Mouse (Mus musculus) adrenal gland, adult 8-10 months (tissue): ENCODE data around the gene Arid4b. TPM values are rescaled to one million over a fixed set of nuclear protein-coding genes. Genes with fewer than 3 reads are reported as not detected.

Experiments
- DNase-seq: peaks from one replicate; pipeline ENCODE4 v3.0.0; 2022
- total RNA-seq, 4 experiments: library from RNA; stranded (reverse); gene quantifications; 2 replicates each; pipeline ENCODE4 v1.2.4; 2022

Arid4b gene
- total RNA-seq, 4 experiments from 2014 or later = 35.2 to 54.4 (median 42.0) TPM

DNA sequence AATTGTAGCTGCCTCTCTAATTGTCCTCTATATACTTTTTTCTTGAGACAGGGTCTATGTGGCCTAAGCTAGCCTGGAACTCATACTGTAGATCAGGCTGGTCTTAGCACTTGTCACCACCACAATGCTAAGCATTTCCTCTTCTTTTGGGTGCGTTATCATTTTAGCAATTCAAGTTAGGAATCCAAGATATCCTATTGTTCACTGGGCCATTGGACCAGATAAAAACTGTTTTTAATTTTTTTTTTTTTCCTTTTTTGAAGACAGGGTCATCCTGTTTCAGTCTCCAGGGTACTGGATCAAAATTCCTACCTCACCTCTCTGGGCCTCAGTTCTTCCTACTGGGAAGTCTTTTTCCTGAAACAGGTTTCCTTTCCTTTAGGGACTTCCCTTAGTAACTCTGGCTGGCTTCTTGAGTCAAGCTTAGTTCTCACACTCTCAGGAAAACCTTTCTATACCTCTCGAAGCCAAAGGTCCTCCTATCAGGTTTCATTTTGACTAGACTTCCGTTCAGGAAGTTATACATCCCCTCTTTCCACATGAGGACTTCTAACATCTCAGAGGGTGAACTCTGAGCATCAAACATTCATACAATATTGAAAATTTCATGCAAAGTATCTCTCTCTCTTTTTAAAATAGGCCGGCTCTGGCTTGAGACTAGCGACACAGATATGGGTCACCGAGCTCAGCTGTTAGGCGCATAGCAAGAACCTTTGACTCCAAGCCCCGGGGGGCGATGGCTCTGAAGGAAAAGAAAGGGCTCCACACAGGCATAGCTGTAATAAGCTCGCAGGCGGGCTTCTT, 621 bp upstream of the Arid4b start:
- DNase-seq = no peak

DNA sequence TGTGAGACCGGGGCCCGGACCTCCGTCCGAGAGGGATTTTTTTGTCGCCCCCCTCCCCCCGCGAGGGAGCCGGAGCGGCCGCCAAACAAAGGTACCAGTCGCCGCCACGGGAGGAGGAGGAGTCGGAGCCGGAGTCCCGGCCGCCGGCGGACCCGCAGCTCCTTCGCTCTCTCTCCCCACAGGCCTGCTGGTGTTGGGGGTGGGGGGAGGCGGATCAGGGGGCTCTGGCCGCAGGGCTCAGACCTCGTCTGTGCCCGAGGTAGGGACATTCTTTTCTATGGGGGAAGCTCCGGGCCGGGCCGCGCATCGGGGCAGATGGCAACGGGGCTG, 875 bp downstream of the Arid4b start:
- no peak for DNase-seq

DNA sequence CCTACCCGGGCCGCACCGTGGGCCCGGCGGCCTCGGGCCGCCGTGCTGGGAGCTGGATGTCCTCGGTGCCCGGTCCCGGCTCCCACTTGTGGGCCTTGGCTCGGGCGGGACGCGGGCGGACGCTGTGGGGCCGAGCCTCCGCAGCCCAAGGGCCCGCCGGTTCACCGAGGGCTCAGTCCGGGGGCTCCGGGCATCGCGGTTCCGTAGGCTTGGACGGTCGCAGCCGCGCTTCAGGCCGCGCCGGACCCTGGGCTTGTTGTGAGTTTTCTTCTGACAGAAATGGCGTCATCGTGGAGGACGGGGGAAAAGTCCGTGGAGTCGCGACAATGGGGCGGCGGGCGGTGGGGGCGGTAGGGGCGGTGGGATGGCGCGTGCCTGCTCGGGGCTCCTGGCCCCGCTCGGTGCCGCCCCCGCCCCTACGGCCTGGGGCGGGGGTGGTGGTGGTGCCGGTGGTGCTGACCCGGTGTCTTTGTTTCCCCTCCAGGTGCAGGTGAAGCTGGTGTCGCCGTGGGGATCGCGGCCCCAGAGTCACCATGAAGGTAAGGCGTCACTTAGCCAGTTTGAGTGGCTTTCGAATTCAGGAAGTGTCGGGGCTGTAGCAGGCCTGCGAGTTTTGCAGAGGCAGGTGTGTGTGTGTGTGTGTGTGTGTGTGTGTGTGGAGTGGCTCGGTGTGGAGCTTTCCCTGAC, 1.5 kb downstream of the Arid4b start:
- peak; percentile 25 for DNase-seq

DNA sequence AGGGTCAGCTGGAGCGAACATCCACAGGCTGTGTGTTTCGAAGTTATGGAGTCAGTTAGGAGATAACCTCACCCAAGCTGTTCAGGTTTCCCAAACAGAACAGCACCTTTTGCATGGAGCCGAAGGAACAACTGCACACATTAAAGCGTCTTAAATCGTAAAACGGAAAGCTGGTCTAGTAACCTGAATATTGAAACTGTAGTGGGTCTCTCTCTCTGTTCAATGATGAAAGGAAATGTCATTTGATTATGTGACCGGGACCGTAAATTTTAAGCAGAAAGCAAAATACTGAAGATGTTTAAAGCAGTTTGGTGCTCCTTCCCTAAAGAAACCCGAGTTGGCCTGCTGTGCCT, 2.0 kb downstream of the Arid4b start:
- no peak for DNase-seq

- DNase-seq = no peak
These were observed 2.7 kb downstream of the Arid4b start for GRCm38 (mm10) chr13:14065701-14066100.

- no peak for DNase-seq
These were observed 5.0 kb downstream of the Arid4b start for GRCm38 (mm10) chr13:14068035-14068434.

DNA sequence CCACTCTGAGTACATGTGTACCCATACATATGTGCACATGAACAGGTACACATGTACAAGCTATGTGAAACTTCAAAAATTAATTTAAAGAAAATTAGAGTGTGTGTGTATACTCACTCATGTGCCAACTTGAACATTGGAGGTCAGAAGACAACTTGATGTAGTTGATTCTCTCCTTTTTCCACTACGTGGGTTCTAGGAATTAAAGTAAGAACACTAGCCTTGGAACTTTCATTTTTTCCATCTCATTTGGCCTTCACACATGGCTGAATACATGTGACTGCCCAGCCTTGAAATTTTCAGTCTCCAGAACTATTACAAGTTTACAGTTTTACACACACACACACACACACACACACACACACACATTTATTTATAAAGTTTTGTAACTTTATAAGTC, 6.3 kb downstream of the Arid4b start:
- DNase-seq = no peak

DNA sequence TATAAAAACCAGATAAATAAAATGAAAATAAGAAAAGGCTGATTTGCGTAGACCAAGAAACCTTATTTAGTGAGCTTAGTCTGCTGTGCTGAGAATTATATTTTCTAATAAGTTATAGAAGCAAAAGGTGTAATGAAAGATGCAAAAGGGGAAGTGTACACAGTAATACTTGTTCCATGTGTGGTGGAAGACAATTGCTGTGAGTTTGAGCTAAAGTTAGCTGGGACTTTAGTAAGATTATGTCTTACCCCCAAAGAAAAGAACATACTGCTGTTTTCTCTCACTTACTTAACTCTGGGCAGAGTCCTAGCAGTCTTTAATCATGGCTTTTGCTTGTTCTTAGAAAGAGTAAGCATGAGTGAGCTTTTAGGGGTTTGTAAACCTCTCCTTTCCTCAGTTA, 11.3 kb downstream of the Arid4b start:
- DNase-seq = no peak

DNA sequence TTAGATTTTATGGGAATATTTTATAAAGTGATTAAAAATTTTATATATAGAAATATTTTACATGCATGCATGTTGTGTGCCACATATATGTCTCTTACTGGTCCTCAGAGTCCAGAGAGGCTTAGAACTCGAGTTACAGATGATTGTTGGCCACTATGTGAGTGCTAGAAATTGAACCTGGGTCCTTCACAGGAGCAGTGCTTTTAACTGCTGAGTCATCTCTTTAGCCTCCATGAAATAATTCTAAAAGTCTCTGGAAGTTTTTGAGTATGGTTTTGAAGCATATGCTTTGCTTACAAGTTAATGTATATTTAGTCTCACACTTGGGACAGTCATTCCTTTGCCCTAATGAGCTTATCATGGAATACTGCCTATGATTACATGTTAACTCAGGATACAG, 12.3 kb downstream of the Arid4b start:
- DNase-seq = no peak

GRCm38 (mm10) chr13:14088669-14089068, 25.6 kb downstream of the Arid4b start:
- DNase-seq = no peak

DNA sequence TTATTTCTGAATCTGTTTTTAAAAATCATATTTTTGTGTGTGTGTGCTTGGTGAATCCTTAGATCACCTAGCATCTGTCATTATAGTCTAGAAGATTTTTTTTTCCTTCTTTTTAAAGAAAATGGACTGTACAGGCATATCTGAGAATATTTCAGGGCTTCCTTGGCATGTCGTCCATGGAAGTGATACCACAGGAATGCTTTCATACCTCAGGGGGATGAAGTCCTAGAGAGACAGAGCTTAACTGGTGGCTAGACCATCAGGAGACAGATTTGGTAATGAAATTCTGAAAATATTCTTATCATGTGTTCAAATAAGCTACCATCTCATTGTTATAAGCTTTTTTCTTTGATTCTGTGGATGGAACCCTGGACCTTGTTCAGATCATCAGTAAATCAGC, 40.0 kb downstream of the Arid4b start:
- DNase-seq = no peak

DNA sequence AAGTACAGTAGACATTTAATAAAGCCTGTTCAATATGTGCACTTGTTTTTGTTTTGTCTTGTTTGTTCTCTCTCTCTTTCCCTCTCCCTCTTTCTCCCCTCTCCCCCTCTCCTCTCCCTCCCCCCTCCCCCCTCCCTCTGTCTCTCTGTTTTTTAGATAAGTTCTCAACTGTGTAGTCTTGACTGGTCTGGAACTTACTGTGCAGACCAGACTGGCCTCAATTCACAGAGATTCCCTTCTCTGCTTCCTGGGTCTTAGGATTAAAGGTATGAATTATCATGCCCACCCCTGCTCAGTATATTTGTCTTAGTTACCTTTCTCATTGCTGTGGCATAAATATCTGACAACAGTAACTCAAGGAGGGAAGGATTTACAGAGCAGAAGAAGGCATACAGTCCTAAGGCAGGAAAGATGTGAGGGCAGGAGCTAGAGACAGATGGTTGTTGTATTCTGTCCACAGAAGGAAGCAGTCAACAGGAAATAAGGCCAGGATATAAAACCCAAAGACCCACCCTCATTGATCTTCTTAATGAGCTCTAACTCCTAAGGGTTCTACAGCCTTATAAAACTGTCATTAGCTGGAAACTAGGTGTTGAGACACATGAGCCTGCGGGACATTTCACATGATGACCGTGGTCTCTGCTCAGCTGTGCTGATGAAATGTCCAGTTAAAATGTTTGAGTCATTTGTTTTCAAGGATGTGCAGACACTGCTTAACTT, 47.3 kb downstream of the Arid4b start:
- no peak for DNase-seq

DNA sequence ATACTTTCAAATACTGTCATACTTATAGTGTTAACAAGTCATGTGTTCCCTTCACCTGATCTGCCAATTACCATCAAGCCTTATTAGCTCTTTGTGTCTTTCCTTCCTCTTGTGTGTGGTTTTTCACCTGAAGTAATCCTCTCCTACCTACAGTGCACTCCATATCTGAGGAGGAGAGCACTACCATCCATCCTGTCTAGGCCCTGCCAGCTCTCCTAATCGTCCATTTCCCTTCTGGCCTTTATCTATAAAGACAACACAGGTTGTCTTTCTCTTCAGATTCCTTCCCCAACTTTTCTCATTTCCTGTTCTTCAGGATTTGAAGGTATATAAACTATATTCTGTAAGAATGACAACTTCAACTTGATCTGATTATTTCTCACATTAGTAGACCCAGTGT, 48.1 kb downstream of the Arid4b start:
- no peak for DNase-seq

DNA sequence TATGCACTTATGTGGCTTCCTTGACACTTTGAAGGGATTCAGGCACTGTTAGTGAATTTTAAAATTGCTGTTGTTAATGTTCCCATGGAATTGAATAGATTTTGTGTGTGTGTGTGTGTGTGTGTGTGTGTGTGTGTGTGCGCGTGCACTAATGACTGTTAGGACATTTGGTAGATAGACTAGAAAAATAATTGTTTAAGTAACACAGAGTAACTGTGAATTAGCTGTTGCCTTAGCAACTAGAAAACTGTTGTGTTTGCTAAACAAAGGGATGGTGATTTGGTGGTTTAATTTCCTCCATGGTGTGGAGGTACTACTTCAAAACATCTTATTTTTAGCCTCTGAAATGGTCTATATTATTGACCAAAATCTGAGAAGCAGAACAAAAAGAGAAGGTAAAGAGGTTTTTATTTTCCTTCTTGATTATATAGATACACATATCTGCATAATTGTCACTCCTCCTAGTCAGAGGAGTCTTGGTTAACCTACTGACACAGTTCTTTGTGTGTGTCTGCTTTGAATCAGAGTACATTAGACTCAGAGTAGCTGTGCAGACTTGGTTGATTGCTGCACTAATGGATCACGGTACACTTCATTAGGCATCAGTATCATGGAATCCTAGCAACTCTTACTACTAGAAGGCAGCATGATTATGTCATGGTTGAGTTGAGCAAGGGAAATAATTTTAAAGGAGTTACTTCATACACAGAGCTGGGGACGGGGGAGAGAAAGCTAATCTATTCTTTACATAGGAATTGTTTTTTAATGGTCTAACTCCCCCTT, 50.9 kb downstream of the Arid4b start:
- DNase-seq = no peak

GRCm38 (mm10) chr13:14115805-14116204, 52.8 kb downstream of the Arid4b start:
- DNase-seq = no peak

- no peak for DNase-seq
These were observed 68.6 kb downstream of the Arid4b start for GRCm38 (mm10) chr13:14131651-14132050.

DNA sequence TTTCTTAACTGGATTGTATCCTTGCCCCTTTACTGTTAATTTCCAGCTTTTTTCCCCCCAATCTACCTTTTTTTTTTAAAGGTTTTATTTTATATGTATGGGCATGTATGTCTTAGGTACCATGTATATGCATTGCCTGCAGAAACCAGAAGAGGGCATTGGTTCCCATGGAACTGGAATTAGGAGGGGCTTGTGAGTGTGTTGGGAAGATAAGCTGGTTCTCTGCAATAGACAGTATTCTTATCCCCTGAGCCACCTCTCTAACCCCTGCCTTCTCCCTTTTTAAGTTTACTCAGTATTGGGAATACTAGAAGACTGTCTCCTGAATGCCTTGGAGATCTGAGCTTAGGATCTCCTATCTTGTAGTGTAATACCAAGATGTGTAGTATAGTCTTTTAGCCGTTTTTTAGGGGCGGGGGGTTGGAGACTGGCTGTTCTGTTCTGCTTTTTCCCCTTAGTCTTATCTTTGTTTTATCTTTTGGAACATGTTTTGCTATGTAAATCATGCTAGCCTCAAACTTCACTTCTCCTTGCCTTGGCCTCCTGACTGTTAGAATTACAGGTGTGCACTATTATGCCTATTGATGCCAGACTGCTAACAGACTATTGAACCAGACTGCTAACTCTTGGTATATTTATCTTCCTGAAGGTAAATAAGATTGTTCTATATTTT, 79.4 kb downstream of the Arid4b start:
- DNase-seq = no peak

DNA sequence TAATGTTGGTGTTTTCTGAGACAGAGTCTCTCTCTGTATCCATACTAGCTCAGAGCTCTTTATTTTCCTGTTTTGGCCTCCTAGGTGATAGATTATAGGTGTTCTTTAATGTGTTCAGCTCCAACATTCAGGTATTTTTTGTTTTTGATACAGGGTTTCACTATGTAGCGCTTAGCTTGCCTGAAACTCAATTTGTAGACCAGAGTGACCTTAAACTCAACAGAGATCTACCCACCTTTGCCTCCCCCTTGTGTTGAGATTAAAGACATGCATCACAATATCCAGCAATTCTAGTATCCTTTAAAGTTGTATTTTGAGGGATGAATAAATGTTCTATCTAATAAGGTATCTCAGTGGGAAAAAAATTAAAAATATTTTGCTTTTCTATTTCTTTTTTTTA, 115.0 kb downstream of the Arid4b start:
- no peak for DNase-seq

GRCm38 (mm10) chr13:14179669-14180068, 116.6 kb downstream of the Arid4b start:
- DNase-seq = no peak

- DNase-seq = no peak
These were observed 182.9 kb downstream of the Arid4b start for GRCm38 (mm10) chr13:14245946-14246345.
